Mouse (Mus musculus) CH12.LX (cell line): Measurements from ENCODE around the gene Ttll13.

Experiments
- CTCF ChIP-seq, 2 experiments: IDR thresholded peaks in 1 of 2; conservative IDR thresholded peaks in 1 of 2; 2 replicates each; pipeline ENCODE4 v1.5.1; 2011 to 2012; ENCODE audit warnings: low read depth in 2 of 2, low read length in 2 of 2, improper control_type of control experiment in 1 of 2, inconsistent platforms in 1 of 2, mild to moderate bottlenecking in 1 of 2, moderate library complexity in 1 of 2
- ELF1 ChIP-seq: IDR thresholded peaks from 2 replicates; pipeline ENCODE4 v1.6.1; 2014; ENCODE audit warnings: low read depth, mild to moderate bottlenecking, inconsistent platforms, low read length, improper control_type of control experiment
- POLR2A ChIP-seq: IDR thresholded peaks from 2 replicates; pipeline ENCODE4 v1.6.1; 2011; ENCODE audit warnings: low read depth, mild to moderate bottlenecking, improper control_type of control experiment, low read length
- POLR2AphosphoS2 ChIP-seq: IDR thresholded peaks from 2 replicates; pipeline ENCODE4 v1.6.1; 2011; ENCODE audit warnings: low read depth, low read length, improper control_type of control experiment
- SIN3A ChIP-seq: IDR thresholded peaks from 2 replicates; pipeline ENCODE4 v1.6.1; 2012; ENCODE audit warnings: low read length, improper control_type of control experiment, inconsistent platforms
- USF1 ChIP-seq: IDR thresholded peaks from 2 replicates; pipeline ENCODE4 v1.6.1; 2014; ENCODE audit warnings: low read depth, mild to moderate bottlenecking, inconsistent platforms, low read length, improper control_type of control experiment
- USF2 ChIP-seq: conservative IDR thresholded peaks from 2 replicates; pipeline ENCODE4 v1.6.1; 2011; ENCODE audit warnings: low read depth, low read length, improper control_type of control experiment

DNA sequence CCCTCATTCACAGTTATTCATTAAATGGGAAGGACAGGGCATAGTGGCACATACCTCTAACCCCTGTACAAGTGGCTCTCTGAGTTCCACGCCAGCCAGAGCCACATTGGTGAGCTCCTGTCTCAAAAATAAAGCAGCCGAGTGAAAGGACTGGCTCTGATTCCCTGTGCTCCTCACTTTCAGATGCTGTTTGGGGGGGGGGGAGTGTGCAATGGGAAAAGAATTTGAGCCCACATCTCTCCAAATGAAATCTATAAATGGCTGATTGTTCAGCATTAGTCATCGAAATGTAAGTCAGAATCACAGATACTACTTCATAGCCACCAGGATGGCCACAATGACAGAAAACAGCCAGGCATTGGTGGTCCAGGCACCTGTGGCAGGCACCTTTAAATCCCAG, 50.9 kb downstream of the Ttll13 start:
- no peak for TF ChIP-seq CTCF (conservative IDR thresholded peaks at IDR 0.05 in 1 of 2, IDR thresholded peaks at IDR 0.05 in 1 of 2; ENCODE audit: low read depth in 2 of 2, low read length in 2 of 2)
- TF ChIP-seq POLR2AphosphoS2: no peak
- no peak for TF ChIP-seq ELF1
- no peak for TF ChIP-seq SIN3A
- TF ChIP-seq USF2: no peak
- TF ChIP-seq POLR2A: no peak
- TF ChIP-seq USF1: no peak
